Mouse (Mus musculus) subcutaneous adipose tissue, adult 2 months (tissue): ENCODE data around the gene Dnah5. TPM values are rescaled to one million over a fixed set of nuclear protein-coding genes. Genes with fewer than 3 reads are reported as not detected.

Experiments used
- polyA plus RNA-seq: library from polyadenylated mRNA; depleted of rRNA; stranded (reverse); fragments of >200 nt; gene quantifications from 2 replicates; pipeline ENCODE4 v1.2.3, GENCODE M21; 2012; ENCODE audit warnings: low replicate concordance; rRNA removed

Dnah5 gene
- polyA plus RNA-seq: 0.03 and 0.17 TPM in 2 replicates

GRCm38 (mm10) chr15:28203111-28204075, at the start of gene Dnah5:
Dnah5 (plus strand) TSS chr15:28203752.

Other genes with a start within 250 kb of the Dnah5 start
- 51.2 and 114 TPM in 2 replicates for gene Trio, start 177.9 kb upstream of the Dnah5 start, polyA plus RNA-seq